Mouse (Mus musculus) liver, embryonic 15.5 days (tissue): Measurements from ENCODE around the gene Wdfy3. TPM values are rescaled to one million over a fixed set of nuclear protein-coding genes. Genes with fewer than 3 reads are reported as not detected.
"Not testable (repeated sequence)": the region's sequence is repeated elsewhere in the genome, so short reads cannot be mapped to it uniquely, and the experiment has no call there.

ENCODE experiments used
- ATAC-seq: fragments of 200-750 bp; cut with Nextera tagmentation; 2 replicates; pipeline ENCODE4 v1.8.0; 2017; ENCODE audit warnings: moderate number of reproducible peaks, mild to moderate bottlenecking, moderate library complexity; ENCODE audit not compliant: insufficient read depth
- H3K27ac ChIP-seq: fragments of 300-500 bp; sonication (generic); replicated peaks from 2 replicates; pipeline ENCODE4 v1.5.1; 2015; ENCODE audit warnings: mild to moderate bottlenecking, inconsistent platforms
- H3K27me3 ChIP-seq: fragments of 300-500 bp; sonication (generic); 2 replicates; pipeline ENCODE4 v1.6.1; 2015; ENCODE audit warnings: mild to moderate bottlenecking, inconsistent platforms
- H3K36me3 ChIP-seq: fragments of 300-500 bp; sonication (generic); replicated peaks from 2 replicates; pipeline ENCODE4 v1.6.1; 2015; ENCODE audit warnings: moderate library complexity, mild to moderate bottlenecking, inconsistent platforms
- H3K4me1 ChIP-seq: fragments of 300-500 bp; sonication (generic); replicated peaks from 2 replicates; pipeline ENCODE4 v1.6.1; 2015; ENCODE audit warnings: inconsistent platforms
- H3K4me2 ChIP-seq: fragments of 300-500 bp; sonication (generic); 2 replicates; pipeline ENCODE4 v1.6.1; 2015; ENCODE audit warnings: moderate library complexity, mild to moderate bottlenecking, inconsistent platforms
- H3K4me3 ChIP-seq: fragments of 300-500 bp; sonication (generic); replicated peaks from 2 replicates; pipeline ENCODE4 v1.5.1; 2015; ENCODE audit warnings: mild to moderate bottlenecking, inconsistent platforms
- H3K9ac ChIP-seq: fragments of 300-500 bp; sonication (generic); 2 replicates; pipeline ENCODE4 v1.6.1; 2015; ENCODE audit warnings: moderate library complexity, mild to moderate bottlenecking, inconsistent platforms
- H3K9me3 ChIP-seq: fragments of 300-500 bp; sonication (generic); replicated peaks from 2 replicates; pipeline ENCODE4 v1.6.1; 2016; ENCODE audit warnings: inconsistent platforms
- WGBS: fragments of 180-500 bp; shearing (Covaris S2); methylation state at CpG from one replicate; pipeline ENCODE4 v1.1.7; 2015; ENCODE audit warnings: mixed read lengths; ENCODE audit not compliant: insufficient replicate concordance; 5-methylcytosine and 5-hydroxymethylcytosine counted together
- polyA plus RNA-seq: library from polyadenylated mRNA; unstranded; fragments of >200 nt; fragmentation: Nextera tagmentation; extraction: Ambion mirVana; gene quantifications from 2 replicates; pipeline ENCODE4 v1.2.1, GENCODE M21; 2015

Wdfy3 gene
- polyA plus RNA-seq, 1 experiment from 2014 or later: 3.4 TPM

DNA sequence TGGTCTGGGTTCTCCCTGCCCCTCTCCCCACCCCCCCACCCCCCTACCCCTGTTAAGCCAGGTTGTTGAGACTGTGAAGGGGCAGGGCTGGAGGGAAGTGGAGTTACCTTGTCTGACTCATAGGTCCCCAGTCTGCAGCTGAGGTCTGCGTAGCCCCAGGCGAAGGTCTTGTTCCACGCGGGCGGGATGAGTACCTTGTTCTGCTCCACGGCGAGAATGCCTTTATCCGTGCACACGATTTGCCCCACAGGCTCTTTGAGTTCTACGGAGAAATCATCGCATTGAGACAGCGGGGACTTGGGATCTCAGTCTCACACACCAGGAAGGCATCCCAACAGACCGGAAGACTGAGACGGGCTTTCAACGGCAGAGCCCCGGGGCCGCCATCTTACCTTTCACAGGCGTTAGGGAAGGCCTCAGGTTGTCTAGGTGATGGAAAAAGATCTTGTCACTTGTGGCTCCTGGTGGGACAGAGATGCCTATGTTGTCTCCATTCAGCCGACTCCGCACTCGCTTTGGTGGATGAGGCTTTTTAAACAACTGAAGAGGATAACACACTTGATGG lies 217.5 kb downstream of the Wdfy3 start:
- Histone ChIP-seq H3K4me2 (no peak overlapping the region), H3K4me1 (peaks cover 11% of the 10 kb centered on the region), H3K9me3 (no peaks in the 10 kb centered on the region), H3K27me3 (no peaks in the 10 kb centered on the region), H3K27ac (no peak overlapping the region), H3K9ac (no peak overlapping the region), H3K36me3 (peaks cover 86% of the 10 kb centered on the region), H3K4me3 (no peak overlapping the region)
- 87% methylated on average over 21 of the region's 21 CpGs for WGBS
- no peak for ATAC-seq

DNA sequence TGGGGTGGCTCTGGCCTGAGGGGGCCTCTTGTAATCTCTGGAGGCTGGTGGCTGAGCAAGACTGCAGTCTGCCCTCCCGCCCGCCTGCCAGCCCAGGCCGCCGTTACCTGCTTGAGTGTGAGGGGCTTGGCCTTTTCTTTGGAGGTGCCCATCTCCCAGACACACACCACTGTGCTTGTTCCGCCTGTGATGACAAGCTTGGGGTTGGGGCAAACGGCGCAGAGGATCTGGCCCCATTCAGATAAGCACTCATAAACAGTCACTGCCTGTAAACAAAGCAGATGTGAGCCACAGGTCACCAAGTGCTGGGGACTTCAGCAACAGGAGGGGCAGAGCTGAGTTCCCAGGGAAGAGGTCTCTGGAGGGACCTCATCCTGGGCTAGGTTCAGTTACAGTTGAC lies 218.6 kb downstream of the Wdfy3 start:
- WGBS: 35% methylated on average over 7 of the region's 7 CpGs
- H3K9ac ChIP-seq: no peak overlapping the region
- H3K4me3 ChIP-seq: no peak overlapping the region
- no peak overlapping the region for H3K27ac ChIP-seq
- ATAC-seq: peak; percentile 46; the same call in 1 of the 2 replicates
- peaks cover 94% of the 10 kb centered on the region for H3K36me3 ChIP-seq
- no peaks in the 10 kb centered on the region for H3K9me3 ChIP-seq
- no peaks in the 10 kb centered on the region for H3K27me3 ChIP-seq
- H3K4me1 ChIP-seq: peaks cover 11% of the 10 kb centered on the region
- H3K4me2 ChIP-seq: no peak overlapping the region

DNA sequence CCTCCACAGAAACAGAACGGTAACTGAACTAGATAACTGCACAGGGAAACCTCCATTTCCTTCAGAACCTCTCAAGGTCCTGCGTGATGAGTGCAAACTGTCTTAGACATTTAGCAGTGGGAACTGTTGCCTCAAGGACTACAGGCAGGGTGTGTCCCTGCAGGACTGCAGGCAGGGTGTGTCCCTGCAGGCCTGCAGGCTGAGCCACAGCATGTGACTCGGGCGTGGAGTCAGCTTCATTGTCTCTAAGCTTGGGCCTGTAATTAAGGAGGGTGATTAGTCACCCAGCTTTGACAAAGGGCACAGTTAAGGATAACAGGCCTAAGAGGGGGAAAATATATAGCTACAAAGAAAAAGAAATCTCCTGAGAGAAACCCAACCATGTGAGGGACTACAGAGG lies 222.0 kb downstream of the Wdfy3 start:
- Histone ChIP-seq H3K4me2 (no peak overlapping the region), H3K36me3 (peaks cover 93% of the 10 kb centered on the region), H3K4me3 (no peak overlapping the region), H3K4me1 (peaks cover 11% of the 10 kb centered on the region), H3K9ac (no peak overlapping the region), H3K27ac (no peak overlapping the region), H3K27me3 (no peaks in the 10 kb centered on the region), H3K9me3 (no peaks in the 10 kb centered on the region)
- ATAC-seq: no peak; the same call in 1 of the 2 replicates
- WGBS: 40% methylated on average over 4 of the region's 4 CpGs

DNA sequence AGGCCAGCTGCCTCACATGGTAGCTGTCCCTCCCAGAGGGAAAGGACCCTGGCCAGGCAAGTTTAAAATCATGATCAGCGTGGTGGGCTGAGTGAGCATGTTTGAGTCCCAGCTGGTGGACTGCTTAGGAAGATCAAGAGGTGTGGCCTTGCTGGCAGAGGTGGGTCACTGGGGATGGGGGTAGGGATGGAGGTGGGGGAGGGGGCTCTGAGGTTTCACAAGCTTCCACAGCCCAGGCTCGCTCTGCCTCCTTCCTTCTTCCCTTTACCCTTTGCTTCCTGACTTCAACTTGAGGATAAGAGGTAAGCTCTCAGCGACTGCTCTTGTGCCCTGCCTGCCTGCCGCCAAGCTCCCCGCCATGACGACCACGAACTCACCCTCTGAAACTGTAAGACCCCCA lies 222.4 kb downstream of the Wdfy3 start:
- Histone ChIP-seq H3K9ac (no peak overlapping the region), H3K27ac (no peak overlapping the region), H3K36me3 (peaks cover 93% of the 10 kb centered on the region), H3K9me3 (no peaks in the 10 kb centered on the region), H3K4me1 (peaks cover 11% of the 10 kb centered on the region), H3K4me2 (no peak overlapping the region), H3K27me3 (no peaks in the 10 kb centered on the region), H3K4me3 (no peak overlapping the region)
- WGBS: 72% methylated on average over 7 of the region's 7 CpGs
- ATAC-seq: no peak

DNA sequence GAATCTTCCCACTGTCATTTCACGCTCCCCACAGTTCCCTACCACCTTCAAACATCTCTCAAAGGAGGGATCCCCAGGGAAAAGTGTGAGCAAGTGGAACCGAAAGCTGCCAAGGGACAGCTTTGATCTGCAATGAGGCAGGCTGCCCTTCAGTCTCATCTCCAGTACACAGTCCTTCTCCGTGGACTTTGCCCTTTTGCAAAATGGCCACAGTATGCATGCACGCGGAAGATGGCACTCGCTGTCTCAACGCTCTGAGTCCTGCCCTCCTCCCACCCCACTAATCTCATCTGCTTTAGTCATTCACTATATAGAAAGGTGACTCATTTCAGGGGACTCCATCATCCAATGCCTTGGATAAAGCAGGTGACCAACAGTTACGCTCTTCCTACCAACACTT lies 223.8 kb downstream of the Wdfy3 start:
- H3K27me3 ChIP-seq: no peaks in the 10 kb centered on the region
- no peak overlapping the region for H3K4me3 ChIP-seq
- H3K36me3 ChIP-seq: peaks cover 93% of the 10 kb centered on the region
- ATAC-seq: no peak
- WGBS: 88% methylated on average over 8 of the region's 8 CpGs
- H3K9ac ChIP-seq: no peak overlapping the region
- H3K9me3 ChIP-seq: no peaks in the 10 kb centered on the region
- no peak overlapping the region for H3K4me2 ChIP-seq
- no peak overlapping the region for H3K27ac ChIP-seq
- peaks cover 11% of the 10 kb centered on the region for H3K4me1 ChIP-seq

DNA sequence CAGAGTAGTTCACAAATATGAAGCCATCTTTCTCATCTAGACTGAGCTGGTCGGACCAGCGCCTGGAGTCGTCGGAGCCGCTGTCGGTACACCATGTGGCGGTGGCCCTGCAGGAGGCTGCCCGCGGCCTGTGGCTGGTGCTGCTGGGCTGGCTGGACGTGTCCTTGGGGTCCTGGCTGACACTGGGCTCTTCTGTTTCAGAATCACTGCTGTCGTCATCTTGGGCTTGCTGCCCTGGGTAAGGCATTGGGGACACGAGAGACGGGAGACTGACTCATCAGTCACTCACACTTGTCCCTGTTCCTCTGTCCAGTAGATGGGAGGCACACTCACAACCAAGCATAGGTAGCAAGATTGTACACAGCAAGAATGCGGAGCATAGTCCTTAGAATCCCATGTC lies 224.7 kb downstream of the Wdfy3 start:
- H3K9me3 ChIP-seq: no peaks in the 10 kb centered on the region
- no peak for ATAC-seq
- H3K27ac ChIP-seq: no peak overlapping the region
- H3K4me2 ChIP-seq: no peak overlapping the region
- H3K27me3 ChIP-seq: no peaks in the 10 kb centered on the region
- peaks cover 95% of the 10 kb centered on the region for H3K36me3 ChIP-seq
- peaks cover 11% of the 10 kb centered on the region for H3K4me1 ChIP-seq
- 88% methylated on average over 14 of the region's 14 CpGs for WGBS
- H3K9ac ChIP-seq: no peak overlapping the region
- H3K4me3 ChIP-seq: no peak overlapping the region

DNA sequence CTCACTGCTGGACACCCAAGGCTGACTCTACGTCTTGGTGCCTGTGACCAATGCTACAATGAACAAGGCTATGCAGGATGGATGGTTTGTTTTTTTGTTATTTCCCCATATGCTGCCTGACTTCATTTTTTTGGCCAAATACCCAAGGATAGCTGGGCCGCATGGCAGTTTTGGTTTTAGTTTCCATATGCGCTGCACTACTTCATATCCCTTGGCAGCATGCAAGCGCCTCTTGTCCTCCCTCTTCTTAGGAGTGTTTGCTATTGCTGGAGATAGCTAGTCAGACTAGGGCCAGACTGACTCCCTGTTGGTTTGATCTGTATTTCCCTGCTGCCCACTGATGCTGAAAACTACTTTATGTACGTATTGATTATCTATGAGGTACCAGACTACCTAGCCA lies 229.2 kb downstream of the Wdfy3 start:
- Histone ChIP-seq H3K27me3 (no peaks in the 10 kb centered on the region), H3K36me3 (peaks cover 78% of the 10 kb centered on the region), H3K27ac (no peak overlapping the region), H3K4me3 (no peak overlapping the region), H3K4me1 (no peaks in the 10 kb centered on the region), H3K9ac (no peak overlapping the region), H3K9me3 (no peaks in the 10 kb centered on the region), H3K4me2 (no peak overlapping the region)
- 90% methylated on average over 5 of the region's 5 CpGs for WGBS
- no peak for ATAC-seq

DNA sequence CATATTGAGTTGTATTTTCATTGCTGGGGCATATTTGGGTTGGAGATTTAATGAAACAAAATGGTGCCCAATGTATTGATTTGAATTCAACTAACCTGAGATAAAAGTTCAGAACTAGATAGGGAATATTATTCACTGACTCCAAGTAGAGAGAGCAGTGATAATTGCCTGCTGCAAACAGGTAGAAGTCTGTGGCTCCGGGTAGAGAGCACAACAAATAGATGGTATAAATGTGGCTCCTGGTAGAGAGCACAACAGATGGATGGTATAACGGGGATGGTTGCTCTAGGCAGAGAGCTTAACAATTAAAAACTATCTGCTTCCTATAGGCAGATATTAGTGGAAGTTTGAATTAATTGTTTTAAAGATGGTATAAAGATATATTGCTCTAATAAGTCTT lies 232.1 kb downstream of the Wdfy3 start:
- not testable (repeated sequence) for H3K4me3 ChIP-seq, H3K27ac ChIP-seq, H3K27me3 ChIP-seq, ATAC-seq, H3K4me2 ChIP-seq, H3K9me3 ChIP-seq, H3K4me1 ChIP-seq, H3K9ac ChIP-seq
- H3K36me3 ChIP-seq: peaks cover 65% of the 10 kb centered on the region
- 79% methylated on average over 2 of the region's 2 CpGs for WGBS

DNA sequence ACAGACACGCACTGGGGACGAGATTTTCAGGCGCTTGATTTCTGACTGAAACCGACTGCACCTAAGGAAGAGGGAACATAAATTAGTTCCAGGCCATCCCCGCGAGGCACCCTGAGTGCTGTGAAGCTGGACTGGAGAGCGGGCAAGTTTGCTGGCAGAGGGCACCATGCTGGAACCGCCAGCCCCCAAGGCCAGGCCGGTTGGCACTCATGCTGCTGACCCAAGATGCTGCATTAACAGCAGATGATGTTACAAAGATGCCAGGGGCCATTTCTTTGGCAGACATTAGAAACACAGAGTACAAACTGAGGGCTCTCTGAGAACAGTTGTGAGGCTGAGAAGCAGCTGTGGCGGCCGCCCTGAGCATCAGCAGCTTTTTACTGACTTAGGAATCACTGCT lies 233.5 kb downstream of the Wdfy3 start:
- WGBS: 84% methylated on average over 11 of the region's 11 CpGs
- Histone ChIP-seq H3K4me3 (no peak overlapping the region), H3K4me2 (no peak overlapping the region), H3K27ac (no peak overlapping the region), H3K4me1 (no peaks in the 10 kb centered on the region), H3K27me3 (no peaks in the 10 kb centered on the region), H3K9ac (no peak overlapping the region), H3K9me3 (no peaks in the 10 kb centered on the region), H3K36me3 (peaks cover 51% of the 10 kb centered on the region)
- no peak for ATAC-seq

DNA sequence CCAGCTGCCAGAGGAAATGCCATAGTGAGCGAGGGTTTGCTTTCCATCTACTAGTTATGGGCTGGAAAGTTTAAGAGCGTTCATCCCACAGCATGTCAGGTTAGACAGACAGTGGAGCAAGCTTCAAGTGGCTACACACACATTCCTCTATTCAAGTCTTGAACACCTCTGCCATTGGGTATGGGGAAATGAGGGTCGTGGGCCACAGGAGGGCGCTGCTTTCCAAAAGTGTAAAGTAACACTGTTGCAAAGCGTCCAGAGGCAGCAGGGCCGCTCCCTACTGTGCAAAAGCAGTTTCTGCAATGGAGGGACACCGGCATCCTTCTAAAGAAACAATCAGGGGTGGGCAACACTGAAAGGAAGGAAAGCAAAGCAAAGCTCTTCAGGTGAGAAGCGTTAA lies 235.8 kb downstream of the Wdfy3 start:
- Histone ChIP-seq H3K4me3 (no peak overlapping the region), H3K27me3 (no peaks in the 10 kb centered on the region), H3K4me2 (no peak overlapping the region), H3K4me1 (no peaks in the 10 kb centered on the region), H3K9me3 (no peaks in the 10 kb centered on the region), H3K27ac (no peak overlapping the region), H3K36me3 (peaks cover 37% of the 10 kb centered on the region; the same call in 1 of the 2 replicates), H3K9ac (no peak overlapping the region)
- no peak for ATAC-seq
- WGBS: 73% methylated on average over 8 of the region's 8 CpGs

DNA sequence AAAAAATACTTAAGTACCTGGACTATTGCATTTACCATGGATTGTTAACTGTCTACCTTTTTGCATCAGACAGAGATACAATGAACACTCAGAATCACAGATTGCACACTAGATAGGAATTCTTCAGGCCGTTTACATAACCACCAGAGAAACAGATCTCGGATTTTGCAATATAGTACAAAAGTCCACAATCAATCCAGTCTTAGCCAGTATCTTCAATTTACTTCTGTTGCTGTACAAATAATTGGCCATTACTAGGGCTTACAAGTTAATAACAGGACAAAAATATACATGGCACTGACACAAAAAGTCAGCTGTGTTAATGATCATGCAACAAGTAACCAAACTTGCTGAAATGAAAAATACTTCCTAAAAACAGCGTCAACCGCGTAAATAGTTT lies 236.7 kb downstream of the Wdfy3 start:
- no peaks in the 10 kb centered on the region for H3K27me3 ChIP-seq
- no peaks in the 10 kb centered on the region for H3K9me3 ChIP-seq

DNA sequence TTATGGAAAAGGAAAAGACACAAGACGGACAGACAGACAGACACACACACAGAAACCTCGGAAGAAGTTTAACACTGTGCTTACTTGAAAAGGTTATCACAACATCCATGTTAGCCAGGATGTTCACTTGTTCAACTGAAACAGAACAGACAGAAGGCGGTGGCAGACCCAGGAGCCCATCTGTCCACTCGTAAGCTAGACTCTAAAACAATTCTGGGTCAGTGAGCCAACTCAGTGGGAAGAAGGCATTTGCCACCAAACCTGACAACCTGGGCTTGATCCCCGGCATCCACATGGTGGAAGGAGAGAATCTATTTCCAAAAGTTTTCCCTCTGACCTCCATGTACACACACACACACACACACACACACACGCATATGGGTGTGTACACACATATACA lies 237.7 kb downstream of the Wdfy3 start:
- H3K27ac ChIP-seq: no peak overlapping the region
- H3K4me2 ChIP-seq: no peak overlapping the region
- no peak overlapping the region for H3K9ac ChIP-seq
- peaks cover 7% of the 10 kb centered on the region; the same call in 1 of the 2 replicates for H3K27me3 ChIP-seq
- peaks cover 1% of the 10 kb centered on the region; the same call in 1 of the 2 replicates for H3K4me1 ChIP-seq
- peaks cover 28% of the 10 kb centered on the region; the same call in 1 of the 2 replicates for H3K36me3 ChIP-seq
- WGBS: 76% methylated on average over 6 of the region's 6 CpGs
- H3K4me3 ChIP-seq: no peak overlapping the region
- H3K9me3 ChIP-seq: no peaks in the 10 kb centered on the region
- ATAC-seq: no peak

More for the DNA sequence above, 236.7 kb downstream of the Wdfy3 start:
- no peaks in the 10 kb centered on the region for H3K4me1 ChIP-seq
- no peak overlapping the region for H3K27ac ChIP-seq
- no peak overlapping the region for H3K4me2 ChIP-seq
- peaks cover 35% of the 10 kb centered on the region; the same call in 1 of the 2 replicates for H3K36me3 ChIP-seq
- no peak overlapping the region for H3K9ac ChIP-seq
- no peak for ATAC-seq
- no peak overlapping the region for H3K4me3 ChIP-seq
- 76% methylated on average over 5 of the region's 5 CpGs for WGBS
